Mouse (Mus musculus) kidney, embryonic 16.5 days (tissue): ENCODE results near the gene Slc25a4. TPM values are rescaled to one million over a fixed set of nuclear protein-coding genes. Genes with fewer than 3 reads are reported as not detected.

Experiments
- ATAC-seq: fragments of 200-750 bp; cut with Nextera tagmentation; 2 replicates; pipeline ENCODE4 v1.8.0; 2017; ENCODE audit warnings: moderate TSS enrichment; ENCODE audit not compliant: low FRiP score, low TSS enrichment
- H3K27ac ChIP-seq: fragments of 300-500 bp; sonication (generic); 2 replicates; pipeline ENCODE4 v1.5.1; 2014; ENCODE audit warnings: low read length
- H3K27me3 ChIP-seq: fragments of 300-500 bp; sonication (generic); 2 replicates; pipeline ENCODE4 v1.6.1; 2014; ENCODE audit warnings: low read length, control low read depth, mixed read lengths; ENCODE audit not compliant: insufficient read depth
- H3K36me3 ChIP-seq: fragments of 300-500 bp; sonication (generic); 2 replicates; pipeline ENCODE4 v1.6.1; 2014; ENCODE audit warnings: low read length, control low read depth, mixed read lengths; ENCODE audit not compliant: insufficient read depth
- H3K4me1 ChIP-seq: fragments of 300-500 bp; sonication (generic); 2 replicates; pipeline ENCODE4 v1.6.1; 2014; ENCODE audit warnings: low read length, control low read depth, mixed read lengths; ENCODE audit not compliant: insufficient read depth
- H3K4me2 ChIP-seq: fragments of 300-500 bp; sonication (generic); replicated peaks from 2 replicates; pipeline ENCODE4 v1.6.1; 2014; ENCODE audit warnings: low read depth, low read length
- H3K4me3 ChIP-seq: fragments of 300-500 bp; sonication (generic); 2 replicates; pipeline ENCODE4 v1.5.1; 2014; ENCODE audit warnings: mild to moderate bottlenecking, low read length
- H3K9ac ChIP-seq: fragments of 300-500 bp; sonication (generic); replicated peaks from 2 replicates; pipeline ENCODE4 v1.6.1; 2014; ENCODE audit warnings: low read length
- H3K9me3 ChIP-seq: fragments of 300-500 bp; sonication (generic); 2 replicates; pipeline ENCODE4 v1.6.1; 2016; ENCODE audit warnings: low read length, control low read depth
- WGBS: fragments of 180-500 bp; shearing (Covaris S2); extraction: QIAGEN DNeasy Blood & Tissue Kit; methylation state at CpG from one replicate; pipeline ENCODE4 v1.1.7; 2014; 5-methylcytosine and 5-hydroxymethylcytosine counted together
- microRNA-seq: library from miRNA; unstranded; fragments of <30 nt; microRNA quantifications from one replicate; pipeline ENCODE4, GENCODE M21; 2016
- polyA plus RNA-seq: library from polyadenylated mRNA; unstranded; fragments of >200 nt; fragmentation: Nextera tagmentation; extraction: Ambion mirVana; gene quantifications from 2 replicates; pipeline ENCODE4 v1.2.1, GENCODE M21; 2015

The Slc25a4 gene
- polyA plus RNA-seq, 1 experiment from 2014 or later: 637 TPM

DNA sequence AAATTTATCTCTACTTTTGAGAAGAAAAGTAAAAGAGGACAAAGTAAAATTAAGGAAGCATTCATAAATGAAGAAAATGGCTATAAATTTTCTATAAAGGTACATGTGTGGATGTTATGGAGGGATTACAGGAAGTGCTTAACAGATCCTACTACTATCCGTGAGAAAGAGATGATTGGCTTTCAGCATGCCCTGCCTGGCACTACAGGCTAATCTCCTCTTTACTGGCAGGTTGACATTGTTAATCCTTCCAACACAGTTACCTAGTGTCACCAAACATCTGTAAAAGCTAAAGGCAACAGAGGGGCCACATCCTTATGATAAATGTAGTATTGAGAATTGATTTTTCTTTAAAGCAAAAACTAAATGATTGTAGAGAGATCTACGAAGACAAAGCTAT, 37.4 kb downstream of the Slc25a4 start:
- no peak overlapping the region for H3K4me2 ChIP-seq
- no peaks in the 10 kb centered on the region for H3K4me1 ChIP-seq
- no peaks in the 10 kb centered on the region; the same call in 1 of the 2 replicates for H3K9me3 ChIP-seq
- H3K4me3 ChIP-seq: no peak overlapping the region
- ATAC-seq: no peak
- no peaks in the 10 kb centered on the region for H3K27me3 ChIP-seq
- H3K36me3 ChIP-seq: peaks cover 18% of the 10 kb centered on the region
- WGBS: 82% methylated on average over 2 of the region's 2 CpGs
- no peak overlapping the region for H3K27ac ChIP-seq
- H3K9ac ChIP-seq: no peak overlapping the region

DNA sequence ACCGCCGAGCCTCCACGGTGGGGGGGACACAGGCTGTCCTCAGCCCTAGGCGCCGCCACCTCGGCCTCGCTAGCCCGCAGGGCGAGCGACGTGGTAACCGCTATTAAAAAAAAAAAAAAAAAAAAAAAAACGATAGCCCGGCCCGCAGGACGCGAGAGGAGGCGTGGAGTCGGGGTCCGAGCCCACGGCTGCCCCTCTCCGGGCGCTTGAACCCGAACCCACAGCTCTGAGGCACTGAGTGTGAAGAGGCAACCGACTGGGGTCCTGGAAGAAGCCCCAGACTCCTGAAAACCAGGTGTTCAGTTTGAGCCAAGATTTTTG, 47.3 kb downstream of the Slc25a4 start:
- Histone ChIP-seq H3K9me3 (no peaks in the 10 kb centered on the region), H3K27ac (peak overlapping the region; percentile 89), H3K4me2 (peak overlapping the region; percentile 75), H3K4me3 (peak overlapping the region; percentile 74), H3K36me3 (no peaks in the 10 kb centered on the region; the same call in 1 of the 2 replicates), H3K27me3 (no peaks in the 10 kb centered on the region), H3K4me1 (peaks cover 14% of the 10 kb centered on the region), H3K9ac (peak overlapping the region; percentile 88)
- 0% methylated on average over 20 of the region's 25 CpGs for WGBS
- 0 out of 2 replicates have a peak, but pooled peaks have one; percentile 1 for ATAC-seq

DNA sequence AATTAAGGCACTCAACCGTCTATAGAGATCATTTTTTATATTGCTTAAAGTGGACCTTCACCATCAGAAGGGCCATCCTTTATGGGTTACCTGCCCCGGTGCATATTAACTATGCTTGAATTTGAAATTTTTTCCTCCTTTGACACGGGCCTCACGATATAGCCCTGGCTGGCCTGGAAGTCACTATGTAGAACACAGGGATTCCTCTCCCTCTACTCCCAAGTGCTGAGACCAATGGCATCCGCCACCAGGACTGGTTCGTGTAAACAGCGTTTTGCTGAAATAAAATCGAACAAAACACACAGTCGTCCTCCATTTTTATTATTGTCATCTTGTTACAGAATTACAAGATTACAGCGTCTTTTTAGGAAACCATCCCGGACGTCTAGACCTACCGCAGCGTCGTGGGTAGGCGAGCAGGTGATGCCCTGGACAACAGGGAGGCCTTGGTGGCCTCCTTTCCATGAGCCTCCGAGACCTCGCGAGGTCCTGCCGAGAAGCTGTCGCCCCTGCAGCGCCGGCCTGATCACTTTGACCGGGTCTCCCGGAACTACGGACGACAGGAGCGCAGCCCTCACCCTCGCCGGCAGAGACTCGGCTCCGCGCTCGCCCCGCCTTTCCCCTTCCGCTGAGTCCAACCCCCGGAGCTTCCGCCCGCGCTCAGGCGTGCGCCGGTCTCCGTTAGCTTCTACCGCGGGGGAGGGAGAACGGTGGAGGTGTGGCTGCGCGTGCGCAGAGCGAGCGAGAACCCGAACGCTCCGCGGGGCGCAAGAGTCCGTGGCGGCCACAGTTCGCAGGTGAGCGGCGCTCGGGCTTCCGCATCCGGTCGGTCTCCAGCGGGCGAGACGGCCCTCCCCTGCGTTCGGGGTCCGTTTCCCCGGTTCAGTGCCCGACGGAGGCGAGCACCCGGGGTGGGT, 47.9 kb downstream of the Slc25a4 start:
- H3K9me3 ChIP-seq: peaks cover 4% of the 10 kb centered on the region; the same call in 1 of the 2 replicates
- H3K4me3 ChIP-seq: peak overlapping the region; percentile 74
- H3K4me1 ChIP-seq: peaks cover 14% of the 10 kb centered on the region
- H3K36me3 ChIP-seq: no peaks in the 10 kb centered on the region; the same call in 1 of the 2 replicates
- WGBS: 2% methylated on average over 75 of the region's 77 CpGs
- H3K27ac ChIP-seq: peak overlapping the region; percentile 89
- no peaks in the 10 kb centered on the region for H3K27me3 ChIP-seq
- peak; percentile 99 for ATAC-seq
- peak overlapping the region; percentile 75 for H3K4me2 ChIP-seq
- H3K9ac ChIP-seq: peak overlapping the region; percentile 88

Small RNA genes lying within 50 kb of the gene (microRNA-seq; reads per million reads assigned to microRNA genes)
- not detected for gene Gm23812

Other genes with a start within 250 kb of the Slc25a4 start
- 6.0 and 6.5 TPM in 2 replicates for gene 1700029J07Rik, start 236.0 kb downstream of the Slc25a4 start, polyA plus RNA-seq
- 72.9 and 84.2 TPM in 2 replicates for gene Ufsp2, start 235.8 kb downstream of the Slc25a4 start, polyA plus RNA-seq
- 0.52 and 0.86 TPM in 2 replicates for gene Lrp2bp, start 212.0 kb downstream of the Slc25a4 start, polyA plus RNA-seq
- gene Ankrd37, start 205.6 kb downstream of the Slc25a4 start, polyA plus RNA-seq: 24.4 and 24.5 TPM in 2 replicates
- gene Cfap97, start 59.5 kb downstream of the Slc25a4 start, polyA plus RNA-seq: 19.6 and 25.2 TPM in 2 replicates
- gene Snx25, start 59.1 kb downstream of the Slc25a4 start, polyA plus RNA-seq: 4.5 and 5.9 TPM in 2 replicates
- gene Helt, start 83.4 kb upstream of the Slc25a4 start, polyA plus RNA-seq: not detected in 2 replicates